Mouse (Mus musculus): Measurements from ENCODE around the gene Arhgef28. TPM values are rescaled to one million over a fixed set of nuclear protein-coding genes. Genes with fewer than 3 reads are reported as not detected.

The Arhgef28 gene
- polyA plus RNA-seq, 2 experiments, result 0.11 to 0.52 TPM

DNA sequence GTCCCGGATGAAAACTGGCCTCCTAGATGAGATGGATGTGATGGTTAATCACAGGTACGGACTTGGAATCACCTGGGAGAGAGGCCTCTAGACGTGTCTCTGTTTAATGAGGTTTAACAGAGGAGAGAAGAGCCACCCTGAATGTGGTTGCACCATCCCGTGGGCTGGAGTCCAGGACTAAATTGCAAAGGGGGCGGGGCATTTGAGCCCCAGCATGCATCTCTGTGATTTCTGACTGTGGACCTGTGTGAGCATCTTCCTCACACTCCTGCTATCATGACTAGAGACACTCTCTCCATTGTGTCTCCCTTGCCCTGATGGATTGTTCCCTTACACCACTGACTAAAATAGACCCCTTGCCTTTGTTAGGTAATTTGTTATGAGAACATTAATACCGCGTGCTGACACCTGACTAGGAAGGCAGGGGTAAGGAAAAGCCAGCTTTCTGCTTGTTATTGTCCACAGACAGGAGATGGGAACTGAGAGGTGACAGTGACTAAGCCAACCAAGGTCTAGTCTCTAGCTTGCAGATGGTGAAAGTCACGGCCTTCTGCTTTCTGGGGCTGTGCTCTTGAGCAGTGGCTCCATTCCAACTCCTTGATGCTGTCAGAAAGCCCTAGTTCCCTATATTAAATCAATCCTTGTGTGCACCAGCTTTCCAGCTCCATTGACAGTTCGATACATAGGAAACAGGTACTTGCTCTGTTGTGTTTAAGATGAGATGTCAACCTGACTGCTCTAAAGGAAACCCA lies 35.5 kb upstream of the Arhgef28 start:
- Histone ChIP-seq H3K4me2 (ENCODE audit: low read depth) (no peak overlapping the region), H3K4me1 (replicated peaks; ENCODE audit: control insufficient read depth in 2 of 2, insufficient read depth in 2 of 2, low read length in 1 of 2) (no peaks in the 10 kb centered on the region), H3K27ac (no peak overlapping the region), H3K36me3 (replicated peaks; ENCODE audit: control insufficient read depth, insufficient read depth, low read depth) (no peaks in the 10 kb centered on the region), H3K27me3 (ENCODE audit: control insufficient read depth, insufficient read depth, low read length) (no peaks in the 10 kb centered on the region), H3K9ac (replicated peaks) (no peak overlapping the region), H3K9me3 (ENCODE audit: control insufficient read depth, low read length) (no peaks in the 10 kb centered on the region), H3K4me3 (ENCODE audit: insufficient read depth in 1 of 2, low read depth in 2 of 2, low read length in 2 of 2) (no peak overlapping the region)
- TF ChIP-seq CTCF (IDR thresholded peaks at IDR 0.05; ENCODE audit: low read depth) (no peak), EP300 (IDR thresholded peaks at IDR 0.05; ENCODE audit: low read depth) (no peak)
- WGBS (ENCODE audit: insufficient replicate concordance), result 54% methylated on average over 9 of the region's 9 CpGs
- DNase-seq (ENCODE audit: low read depth in 3 of 3, low spot score in 3 of 3), result no peak
- no peak for ATAC-seq (ENCODE audit: insufficient read depth)

DNA sequence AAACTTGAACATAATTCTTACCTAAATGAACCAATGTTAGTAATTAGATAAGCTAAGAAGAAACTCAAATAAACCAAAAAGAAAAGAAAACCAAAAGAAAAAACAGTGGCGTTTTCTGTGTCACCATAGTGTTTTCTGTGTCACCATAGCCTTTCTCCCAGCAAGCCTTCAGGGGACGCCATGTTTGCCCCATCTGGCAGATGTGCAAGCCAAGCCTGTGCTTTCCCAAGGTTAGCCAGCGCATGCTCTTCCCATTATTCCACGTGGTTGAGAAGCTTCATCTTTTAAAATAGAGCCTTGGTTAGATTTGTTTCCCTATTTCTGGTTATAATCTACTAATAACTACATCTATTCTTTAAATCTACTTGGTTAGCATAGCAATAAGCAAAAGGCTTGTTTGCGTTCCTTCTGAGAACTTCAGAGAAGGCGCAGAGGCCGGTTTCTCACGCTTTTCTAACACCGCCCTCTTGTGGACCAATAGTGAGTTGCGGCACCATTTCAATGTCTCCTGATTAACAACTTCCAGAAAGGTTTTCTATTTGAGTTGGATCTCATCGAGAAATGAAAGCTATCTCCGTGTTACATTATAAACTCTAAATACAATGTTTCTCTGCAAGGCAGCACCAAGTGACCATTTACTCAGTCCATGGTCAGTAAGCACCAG lies 33.9 kb upstream of the Arhgef28 start:
- DNase-seq (ENCODE audit: low read depth in 3 of 3, low spot score in 3 of 3), result peak; percentile 28 to 40 (median 35)

DNA sequence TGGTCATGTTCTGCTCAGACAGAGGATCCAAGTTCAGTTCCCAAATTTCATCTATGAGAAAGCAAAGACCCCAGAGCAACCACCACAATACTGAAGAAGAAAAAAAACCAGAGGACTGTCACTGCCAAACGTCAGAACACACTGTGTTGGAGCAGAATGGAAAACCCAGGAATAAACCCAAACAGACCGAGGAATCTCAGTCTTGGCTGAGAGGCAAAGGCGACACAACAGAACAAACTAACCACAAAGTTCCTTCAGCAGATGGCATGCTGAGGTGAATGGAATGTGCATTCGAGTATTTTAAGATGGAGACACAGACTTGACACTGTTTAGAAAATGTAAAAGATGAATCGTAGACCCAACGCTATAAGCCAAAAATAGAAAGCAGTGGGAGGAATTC lies 29.2 kb upstream of the Arhgef28 start:
- no peak for DNase-seq (ENCODE audit: low read depth in 3 of 3, low spot score in 3 of 3)

More for the DNA sequence above, 33.9 kb upstream of the Arhgef28 start:
- Histone ChIP-seq H3K27ac (no peak overlapping the region), H3K4me2 (ENCODE audit: low read depth) (no peak overlapping the region), H3K4me1 (replicated peaks; ENCODE audit: control insufficient read depth in 2 of 2, insufficient read depth in 2 of 2, low read length in 1 of 2) (no peaks in the 10 kb centered on the region), H3K9ac (replicated peaks) (no peak overlapping the region), H3K36me3 (replicated peaks; ENCODE audit: control insufficient read depth, insufficient read depth, low read depth) (no peaks in the 10 kb centered on the region), H3K9me3 (ENCODE audit: control insufficient read depth, low read length) (no peaks in the 10 kb centered on the region), H3K4me3 (ENCODE audit: insufficient read depth in 1 of 2, low read depth in 2 of 2, low read length in 2 of 2) (no peak overlapping the region), H3K27me3 (ENCODE audit: control insufficient read depth, insufficient read depth, low read length) (no peaks in the 10 kb centered on the region)
- no peak for ATAC-seq (ENCODE audit: insufficient read depth)
- WGBS (ENCODE audit: insufficient replicate concordance), result 16% methylated on average over 12 of the region's 12 CpGs
- peak; percentile 73 for TF ChIP-seq CTCF (IDR thresholded peaks at IDR 0.05; ENCODE audit: low read depth)
- TF ChIP-seq EP300 (IDR thresholded peaks at IDR 0.05; ENCODE audit: low read depth), result no peak

DNA sequence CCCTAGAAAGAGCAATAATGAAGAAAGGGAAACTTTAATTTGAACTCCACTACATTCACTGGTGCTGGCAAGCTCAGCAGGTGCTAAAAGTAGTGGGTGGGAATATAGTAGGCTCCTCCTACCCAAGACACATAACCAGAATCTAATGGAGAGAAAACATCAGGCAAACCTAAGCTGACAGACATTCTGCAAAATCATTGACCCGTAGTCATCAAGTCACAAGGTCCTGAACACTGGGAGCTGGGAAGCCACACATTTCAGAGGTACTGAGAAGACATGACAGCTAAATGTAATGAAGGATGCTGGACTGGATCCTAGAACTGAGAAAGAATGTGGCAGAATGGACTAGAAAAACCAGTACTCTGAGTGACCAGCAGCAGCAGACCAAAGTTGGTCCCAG lies 24.3 kb upstream of the Arhgef28 start:
- H3K36me3 ChIP-seq (replicated peaks; ENCODE audit: control insufficient read depth, insufficient read depth, low read depth), result no peaks in the 10 kb centered on the region
- H3K27me3 ChIP-seq (ENCODE audit: control insufficient read depth, insufficient read depth, low read length), result no peaks in the 10 kb centered on the region
- no peak overlapping the region for H3K4me2 ChIP-seq (ENCODE audit: low read depth)
- no peak overlapping the region for H3K4me3 ChIP-seq (ENCODE audit: insufficient read depth in 1 of 2, low read depth in 2 of 2, low read length in 2 of 2)
- ATAC-seq (ENCODE audit: insufficient read depth), result no peak
- no peak for DNase-seq (ENCODE audit: low read depth in 3 of 3, low spot score in 3 of 3)
- no peaks in the 10 kb centered on the region for H3K9me3 ChIP-seq (ENCODE audit: control insufficient read depth, low read length)
- no peaks in the 10 kb centered on the region for H3K4me1 ChIP-seq (replicated peaks; ENCODE audit: control insufficient read depth in 2 of 2, insufficient read depth in 2 of 2, low read length in 1 of 2)
- TF ChIP-seq EP300 (IDR thresholded peaks at IDR 0.05; ENCODE audit: low read depth) (no peak), CTCF (IDR thresholded peaks at IDR 0.05; ENCODE audit: low read depth) (no peak)
- no peak overlapping the region for H3K9ac ChIP-seq (replicated peaks)
- WGBS (ENCODE audit: insufficient replicate concordance), result 75% methylated on average over 1 of the region's 1 CpGs
- H3K27ac ChIP-seq, result no peak overlapping the region

More for the DNA sequence above, 29.2 kb upstream of the Arhgef28 start:
- Histone ChIP-seq H3K36me3 (replicated peaks; ENCODE audit: control insufficient read depth, insufficient read depth, low read depth) (no peaks in the 10 kb centered on the region), H3K9me3 (ENCODE audit: control insufficient read depth, low read length) (no peaks in the 10 kb centered on the region), H3K27me3 (ENCODE audit: control insufficient read depth, insufficient read depth, low read length) (no peaks in the 10 kb centered on the region), H3K9ac (replicated peaks) (no peak overlapping the region), H3K4me2 (ENCODE audit: low read depth) (no peak overlapping the region), H3K4me3 (ENCODE audit: insufficient read depth in 1 of 2, low read depth in 2 of 2, low read length in 2 of 2) (no peak overlapping the region), H3K27ac (no peak overlapping the region), H3K4me1 (replicated peaks; ENCODE audit: control insufficient read depth in 2 of 2, insufficient read depth in 2 of 2, low read length in 1 of 2) (no peaks in the 10 kb centered on the region)
- WGBS (ENCODE audit: insufficient replicate concordance), result 59% methylated on average over 6 of the region's 6 CpGs
- TF ChIP-seq CTCF (IDR thresholded peaks at IDR 0.05; ENCODE audit: low read depth) (no peak), EP300 (IDR thresholded peaks at IDR 0.05; ENCODE audit: low read depth) (no peak)
- no peak for ATAC-seq (ENCODE audit: insufficient read depth)

DNA sequence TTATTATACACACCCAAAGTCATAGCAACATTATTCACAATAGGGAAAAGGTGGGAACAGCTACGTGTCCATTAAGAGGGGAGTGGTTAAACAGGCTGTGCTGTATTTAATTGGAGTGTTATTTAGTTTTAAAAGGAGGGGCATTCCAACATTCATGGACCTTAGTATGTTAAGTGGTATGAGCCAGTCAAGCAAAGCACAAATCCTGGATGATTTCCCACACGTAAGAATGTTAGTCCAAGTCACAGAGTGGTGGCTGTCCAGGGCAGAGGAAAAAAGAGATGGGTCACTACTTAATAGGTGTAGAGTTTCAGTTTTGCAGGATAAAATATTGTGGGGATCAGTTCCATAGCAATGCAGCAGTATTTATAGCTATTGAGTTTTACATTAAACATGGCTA lies 20.0 kb upstream of the Arhgef28 start:
- H3K9me3 ChIP-seq (ENCODE audit: control insufficient read depth, low read length), result no peaks in the 10 kb centered on the region
- H3K27ac ChIP-seq, result no peak overlapping the region
- H3K4me3 ChIP-seq (ENCODE audit: insufficient read depth in 1 of 2, low read depth in 2 of 2, low read length in 2 of 2), result no peak overlapping the region
- H3K4me1 ChIP-seq (replicated peaks; ENCODE audit: control insufficient read depth in 2 of 2, insufficient read depth in 2 of 2, low read length in 1 of 2), result no peaks in the 10 kb centered on the region
- TF ChIP-seq EP300 (IDR thresholded peaks at IDR 0.05; ENCODE audit: low read depth) (no peak), CTCF (IDR thresholded peaks at IDR 0.05; ENCODE audit: low read depth) (no peak)
- H3K4me2 ChIP-seq (ENCODE audit: low read depth), result no peak overlapping the region
- H3K9ac ChIP-seq (replicated peaks), result no peak overlapping the region
- H3K36me3 ChIP-seq (replicated peaks; ENCODE audit: control insufficient read depth, insufficient read depth, low read depth), result no peaks in the 10 kb centered on the region
- 58% methylated on average over 2 of the region's 2 CpGs for WGBS (ENCODE audit: insufficient replicate concordance)
- DNase-seq (ENCODE audit: low read depth in 3 of 3, low spot score in 3 of 3) (no peak), ATAC-seq (ENCODE audit: insufficient read depth) (no peak)
- no peaks in the 10 kb centered on the region for H3K27me3 ChIP-seq (ENCODE audit: control insufficient read depth, insufficient read depth, low read length)

All from liver, embryonic 14.5 days (tissue).